Mouse (Mus musculus): Measurements from ENCODE around the gene Krt27. TPM values are rescaled to one million over a fixed set of nuclear protein-coding genes. Genes with fewer than 3 reads are reported as not detected.
A peak's percentile ranks its signal among the peaks of the same experiment; 100 is the strongest.

Krt27 gene
- polyA plus RNA-seq, 1 experiment from 2014 or later, result 0.13 TPM

GRCm38 (mm10) chr11:99321094-99321493, 29.8 kb downstream of the Krt27 start:
- Histone ChIP-seq H3K27ac (replicated peaks; ENCODE audit: low read depth, low read length) (no peak overlapping the region), H3K4me1 (ENCODE audit: control insufficient read depth, insufficient read depth, low read length) (no peaks in the 10 kb centered on the region), H3K27me3 (ENCODE audit: control insufficient read depth, insufficient read depth, low read length) (no peaks in the 10 kb centered on the region; the same call in 1 of the 2 replicates), H3K36me3 (replicated peaks; ENCODE audit: control insufficient read depth, insufficient read depth, low read depth, low read length) (no peaks in the 10 kb centered on the region), H3K4me3 (ENCODE audit: low read depth, low read length) (no peak overlapping the region), H3K9ac (replicated peaks; ENCODE audit: low read length) (no peak overlapping the region), H3K9me3 (replicated peaks; ENCODE audit: control insufficient read depth, low read length) (no peaks in the 10 kb centered on the region), H3K4me2 (ENCODE audit: low read depth, low read length) (no peak overlapping the region)
- ATAC-seq (replicated peaks; ENCODE audit: insufficient number of reproducible peaks, low FRiP score, low TSS enrichment, low read depth) (no peak), DNase-seq (ENCODE audit: low spot score) (no peak)
- WGBS, result 89% methylated on average over 14 of the region's 14 CpGs

GRCm38 (mm10) chr11:99319127-99319526, 31.8 kb downstream of the Krt27 start:
- Histone ChIP-seq H3K4me2 (ENCODE audit: low read depth, low read length) (no peak overlapping the region), H3K9me3 (replicated peaks; ENCODE audit: control insufficient read depth, low read length) (no peaks in the 10 kb centered on the region), H3K36me3 (replicated peaks; ENCODE audit: control insufficient read depth, insufficient read depth, low read depth, low read length) (no peaks in the 10 kb centered on the region), H3K4me3 (ENCODE audit: low read depth, low read length) (no peak overlapping the region), H3K4me1 (ENCODE audit: control insufficient read depth, insufficient read depth, low read length) (no peaks in the 10 kb centered on the region), H3K27ac (replicated peaks; ENCODE audit: low read depth, low read length) (no peak overlapping the region), H3K9ac (replicated peaks; ENCODE audit: low read length) (no peak overlapping the region), H3K27me3 (ENCODE audit: control insufficient read depth, insufficient read depth, low read length) (no peaks in the 10 kb centered on the region; the same call in 1 of the 2 replicates)
- ATAC-seq (replicated peaks; ENCODE audit: insufficient number of reproducible peaks, low FRiP score, low TSS enrichment, low read depth) (no peak), DNase-seq (ENCODE audit: low spot score) (no peak)
- 79% methylated on average over 9 of the region's 9 CpGs for WGBS

GRCm38 (mm10) chr11:99316543-99316942, 34.4 kb downstream of the Krt27 start:
- ATAC-seq (replicated peaks; ENCODE audit: insufficient number of reproducible peaks, low FRiP score, low TSS enrichment, low read depth), result no peak
- H3K27me3 ChIP-seq (ENCODE audit: control insufficient read depth, insufficient read depth, low read length), result no peaks in the 10 kb centered on the region
- no peak overlapping the region for H3K4me2 ChIP-seq (ENCODE audit: low read depth, low read length)
- H3K4me3 ChIP-seq (ENCODE audit: low read depth, low read length), result no peak overlapping the region
- no peaks in the 10 kb centered on the region for H3K9me3 ChIP-seq (replicated peaks; ENCODE audit: control insufficient read depth, low read length)
- H3K27ac ChIP-seq (replicated peaks; ENCODE audit: low read depth, low read length), result no peak overlapping the region
- no peak for DNase-seq (ENCODE audit: low spot score)
- no peaks in the 10 kb centered on the region for H3K36me3 ChIP-seq (replicated peaks; ENCODE audit: control insufficient read depth, insufficient read depth, low read depth, low read length)
- WGBS, result 69% methylated on average over 8 of the region's 8 CpGs
- no peaks in the 10 kb centered on the region for H3K4me1 ChIP-seq (ENCODE audit: control insufficient read depth, insufficient read depth, low read length)
- no peak overlapping the region for H3K9ac ChIP-seq (replicated peaks; ENCODE audit: low read length)

GRCm38 (mm10) chr11:99314594-99314993, 36.3 kb downstream of the Krt27 start:
- H3K9ac ChIP-seq (replicated peaks; ENCODE audit: low read length), result no peak overlapping the region
- DNase-seq (ENCODE audit: low spot score), result no peak
- H3K36me3 ChIP-seq (replicated peaks; ENCODE audit: control insufficient read depth, insufficient read depth, low read depth, low read length), result no peaks in the 10 kb centered on the region
- ATAC-seq (replicated peaks; ENCODE audit: insufficient number of reproducible peaks, low FRiP score, low TSS enrichment, low read depth), result no peak
- no peaks in the 10 kb centered on the region for H3K4me1 ChIP-seq (ENCODE audit: control insufficient read depth, insufficient read depth, low read length)
- H3K9me3 ChIP-seq (replicated peaks; ENCODE audit: control insufficient read depth, low read length), result no peaks in the 10 kb centered on the region
- no peak overlapping the region for H3K27ac ChIP-seq (replicated peaks; ENCODE audit: low read depth, low read length)
- no peaks in the 10 kb centered on the region for H3K27me3 ChIP-seq (ENCODE audit: control insufficient read depth, insufficient read depth, low read length)
- no peak overlapping the region for H3K4me2 ChIP-seq (ENCODE audit: low read depth, low read length)
- no peak overlapping the region for H3K4me3 ChIP-seq (ENCODE audit: low read depth, low read length)
- 87% methylated on average over 2 of the region's 2 CpGs for WGBS

- peak; percentile 72 for DNase-seq (ENCODE audit: low spot score)
- no peaks in the 10 kb centered on the region for H3K36me3 ChIP-seq (replicated peaks; ENCODE audit: control insufficient read depth, insufficient read depth, low read depth, low read length)
- H3K4me1 ChIP-seq (ENCODE audit: control insufficient read depth, insufficient read depth, low read length), result no peaks in the 10 kb centered on the region
- H3K4me3 ChIP-seq (ENCODE audit: low read depth, low read length), result no peak overlapping the region
- no peak overlapping the region for H3K9ac ChIP-seq (replicated peaks; ENCODE audit: low read length)
- no peak overlapping the region for H3K4me2 ChIP-seq (ENCODE audit: low read depth, low read length)
- H3K27me3 ChIP-seq (ENCODE audit: control insufficient read depth, insufficient read depth, low read length), result no peaks in the 10 kb centered on the region
- H3K27ac ChIP-seq (replicated peaks; ENCODE audit: low read depth, low read length), result no peak overlapping the region
- no peaks in the 10 kb centered on the region for H3K9me3 ChIP-seq (replicated peaks; ENCODE audit: control insufficient read depth, low read length)
- no peak for ATAC-seq (replicated peaks; ENCODE audit: insufficient number of reproducible peaks, low FRiP score, low TSS enrichment, low read depth)
- WGBS, result 80% methylated on average over 1 of the region's 1 CpGs
Measured at GRCm38 (mm10) chr11:99310882-99311281, 40.0 kb downstream of the Krt27 start.

GRCm38 (mm10) chr11:99307579-99307978, 43.3 kb downstream of the Krt27 start:
- no peak overlapping the region for H3K9ac ChIP-seq (replicated peaks; ENCODE audit: low read length)
- DNase-seq (ENCODE audit: low spot score) (peak; percentile 80), ATAC-seq (replicated peaks; ENCODE audit: insufficient number of reproducible peaks, low FRiP score, low TSS enrichment, low read depth) (no peak)
- no peaks in the 10 kb centered on the region for H3K9me3 ChIP-seq (replicated peaks; ENCODE audit: control insufficient read depth, low read length)
- no peaks in the 10 kb centered on the region for H3K27me3 ChIP-seq (ENCODE audit: control insufficient read depth, insufficient read depth, low read length)
- H3K4me3 ChIP-seq (ENCODE audit: low read depth, low read length), result no peak overlapping the region
- WGBS, result 30% methylated on average over 2 of the region's 2 CpGs
- no peaks in the 10 kb centered on the region for H3K4me1 ChIP-seq (ENCODE audit: control insufficient read depth, insufficient read depth, low read length)
- H3K4me2 ChIP-seq (ENCODE audit: low read depth, low read length), result no peak overlapping the region
- H3K27ac ChIP-seq (replicated peaks; ENCODE audit: low read depth, low read length), result no peak overlapping the region
- H3K36me3 ChIP-seq (replicated peaks; ENCODE audit: control insufficient read depth, insufficient read depth, low read depth, low read length), result no peaks in the 10 kb centered on the region

Other genes with a start within 250 kb of the Krt27 start
- 0.31 and 0.60 TPM in 2 replicates for gene Ccr7, start 196.0 kb downstream of the Krt27 start, polyA plus RNA-seq (2014; fragmentation: Nextera tagmentation; extraction: Ambion mirVana)
- gene Smarce1, start 120.1 kb downstream of the Krt27 start, polyA plus RNA-seq (2014; fragmentation: Nextera tagmentation; extraction: Ambion mirVana), result 223 and 226 TPM in 2 replicates
- 0.18 and 0.49 TPM in 2 replicates for gene Krt222, start 107.0 kb downstream of the Krt27 start, polyA plus RNA-seq (2014; fragmentation: Nextera tagmentation; extraction: Ambion mirVana)
- 0.11 and 0.22 TPM in 2 replicates for gene Krt24, start 65.8 kb downstream of the Krt27 start, polyA plus RNA-seq (2014; fragmentation: Nextera tagmentation; extraction: Ambion mirVana)
- gene Krt25, start 28.2 kb downstream of the Krt27 start, polyA plus RNA-seq (2014; fragmentation: Nextera tagmentation; extraction: Ambion mirVana), result not detected in 2 replicates
- gene Krt26, start 13.1 kb downstream of the Krt27 start, polyA plus RNA-seq (2014; fragmentation: Nextera tagmentation; extraction: Ambion mirVana), result 0.08 and 0.14 TPM in 2 replicates
- gene Krt28, start 23.8 kb upstream of the Krt27 start, polyA plus RNA-seq (2014; fragmentation: Nextera tagmentation; extraction: Ambion mirVana), result 0.34 TPM in 1 of 2 replicates, not detected in the other
- gene Krt10, start 38.3 kb upstream of the Krt27 start, polyA plus RNA-seq (2014; fragmentation: Nextera tagmentation; extraction: Ambion mirVana), result 26.7 and 30.1 TPM in 2 replicates
- gene Krt12, start 71.2 kb upstream of the Krt27 start, polyA plus RNA-seq (2014; fragmentation: Nextera tagmentation; extraction: Ambion mirVana), result not detected in 2 replicates
- gene Krt20, start 87.0 kb upstream of the Krt27 start, polyA plus RNA-seq (2014; fragmentation: Nextera tagmentation; extraction: Ambion mirVana), result 0.17 and 0.53 TPM in 2 replicates
- gene Krt23, start 142.0 kb upstream of the Krt27 start, polyA plus RNA-seq (2014; fragmentation: Nextera tagmentation; extraction: Ambion mirVana), result 0.61 TPM in 1 of 2 replicates, not detected in the other
- not detected in 2 replicates for gene Krt39, start 170.2 kb upstream of the Krt27 start, polyA plus RNA-seq (2014; fragmentation: Nextera tagmentation; extraction: Ambion mirVana)
- gene Krt40, start 192.1 kb upstream of the Krt27 start, polyA plus RNA-seq (2014; fragmentation: Nextera tagmentation; extraction: Ambion mirVana), result not detected in 2 replicates
- gene Krtap3-3, start 199.8 kb upstream of the Krt27 start, polyA plus RNA-seq (2014; fragmentation: Nextera tagmentation; extraction: Ambion mirVana), result not detected in 2 replicates
- gene Krtap3-2, start 205.7 kb upstream of the Krt27 start, polyA plus RNA-seq (2014; fragmentation: Nextera tagmentation; extraction: Ambion mirVana), result not detected in 2 replicates
- gene Gm11939, start 208.4 kb upstream of the Krt27 start, polyA plus RNA-seq (2014; fragmentation: Nextera tagmentation; extraction: Ambion mirVana), result not detected in 2 replicates
- gene Krtap3-1, start 215.5 kb upstream of the Krt27 start, polyA plus RNA-seq (2014; fragmentation: Nextera tagmentation; extraction: Ambion mirVana), result not detected in 2 replicates
- gene Krtap1-5, start 229.9 kb upstream of the Krt27 start, polyA plus RNA-seq (2014; fragmentation: Nextera tagmentation; extraction: Ambion mirVana), result not detected in 2 replicates
- gene Krtap1-4, start 232.6 kb upstream of the Krt27 start, polyA plus RNA-seq (2014; fragmentation: Nextera tagmentation; extraction: Ambion mirVana), result not detected in 2 replicates
- not detected in 2 replicates for gene Krtap1-3, start 240.2 kb upstream of the Krt27 start, polyA plus RNA-seq (2014; fragmentation: Nextera tagmentation; extraction: Ambion mirVana)
- gene Krtap9-3, start 247.0 kb upstream of the Krt27 start, polyA plus RNA-seq (2014; fragmentation: Nextera tagmentation; extraction: Ambion mirVana), result not detected in 2 replicates